Mouse (Mus musculus): ENCODE data around the gene Gm27029.

DNA sequence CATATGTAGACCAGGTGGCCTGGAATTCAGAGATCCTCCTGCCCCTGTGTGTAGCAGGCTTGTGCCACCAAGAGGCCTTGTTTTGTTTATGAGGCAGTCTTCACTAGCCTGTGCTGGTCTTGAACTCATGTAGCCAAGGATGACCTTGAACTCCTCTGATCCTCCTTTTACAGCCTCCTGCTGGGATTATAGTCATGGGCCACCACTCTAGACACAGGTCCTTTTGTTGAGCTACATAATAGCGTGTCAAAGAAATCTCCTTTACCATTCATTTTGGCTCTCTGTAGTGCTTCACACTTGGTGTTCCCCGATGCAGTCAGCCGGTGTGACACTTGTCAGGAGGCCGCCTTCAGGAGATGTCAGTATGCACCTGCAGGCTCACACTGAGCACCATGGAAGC is 12.3 kb upstream of the Gm27029 start:
- TF ChIP-seq CTCF (IDR thresholded peaks at IDR 0.05; ENCODE audit: low read depth, low read length) (no peak), POLR2A (IDR thresholded peaks at IDR 0.05; ENCODE audit: insufficient read depth, low read length) (no peak), EP300 (IDR thresholded peaks at IDR 0.05; ENCODE audit: insufficient read depth, low read depth, low read length) (no peak)

Measured in ES-Bruce4 (cell line).